Mouse (Mus musculus) embryonic facial prominence, embryonic 15.5 days (tissue): ENCODE data around the gene Cep70. TPM values are rescaled to one million over a fixed set of nuclear protein-coding genes. Genes with fewer than 3 reads are reported as not detected.

Experiments
- ATAC-seq: fragments of 200-750 bp; cut with Nextera tagmentation; 2 replicates; pipeline ENCODE4 v1.8.0; 2017; ENCODE audit warnings: low read depth, moderate TSS enrichment; ENCODE audit not compliant: insufficient number of reproducible peaks, low FRiP score, low TSS enrichment
- H3K27ac ChIP-seq: fragments of 300-500 bp; sonication (generic); replicated peaks from 2 replicates; pipeline ENCODE4 v1.5.1; 2015; ENCODE audit warnings: mild to moderate bottlenecking, inconsistent platforms
- H3K27me3 ChIP-seq: fragments of 300-500 bp; sonication (generic); 2 replicates; pipeline ENCODE4 v1.6.1; 2015; ENCODE audit warnings: inconsistent platforms
- H3K36me3 ChIP-seq: fragments of 300-500 bp; sonication (generic); 2 replicates; pipeline ENCODE4 v1.6.1; 2015; ENCODE audit warnings: mild to moderate bottlenecking, inconsistent platforms
- H3K4me1 ChIP-seq: fragments of 300-500 bp; sonication (generic); 2 replicates; pipeline ENCODE4 v1.6.1; 2015; ENCODE audit warnings: inconsistent platforms
- H3K4me2 ChIP-seq: fragments of 300-500 bp; sonication (generic); replicated peaks from 2 replicates; pipeline ENCODE4 v1.6.1; 2015; ENCODE audit warnings: mild to moderate bottlenecking, inconsistent platforms
- H3K4me3 ChIP-seq: fragments of 300-500 bp; sonication (generic); replicated peaks from 2 replicates; pipeline ENCODE4 v1.5.1; 2015; ENCODE audit warnings: mild to moderate bottlenecking, inconsistent platforms
- H3K9ac ChIP-seq: fragments of 300-500 bp; sonication (generic); 2 replicates; pipeline ENCODE4 v1.6.1; 2015; ENCODE audit warnings: inconsistent platforms
- H3K9me3 ChIP-seq: fragments of 300-500 bp; sonication (generic); replicated peaks from 2 replicates; pipeline ENCODE4 v1.6.1; 2016; ENCODE audit warnings: inconsistent platforms
- WGBS: fragments of 180-500 bp; shearing (Covaris S2); methylation state at CpG from one replicate; pipeline ENCODE4 v1.1.7; 2015; 5-methylcytosine and 5-hydroxymethylcytosine counted together
- polyA plus RNA-seq: library from polyadenylated mRNA; unstranded; fragments of >200 nt; fragmentation: Nextera tagmentation; extraction: Ambion mirVana; gene quantifications from 2 replicates; pipeline ENCODE4 v1.2.1, GENCODE M21; 2015

Cep70 gene
- polyA plus RNA-seq, 1 experiment from 2014 or later, result 29.4 TPM

DNA sequence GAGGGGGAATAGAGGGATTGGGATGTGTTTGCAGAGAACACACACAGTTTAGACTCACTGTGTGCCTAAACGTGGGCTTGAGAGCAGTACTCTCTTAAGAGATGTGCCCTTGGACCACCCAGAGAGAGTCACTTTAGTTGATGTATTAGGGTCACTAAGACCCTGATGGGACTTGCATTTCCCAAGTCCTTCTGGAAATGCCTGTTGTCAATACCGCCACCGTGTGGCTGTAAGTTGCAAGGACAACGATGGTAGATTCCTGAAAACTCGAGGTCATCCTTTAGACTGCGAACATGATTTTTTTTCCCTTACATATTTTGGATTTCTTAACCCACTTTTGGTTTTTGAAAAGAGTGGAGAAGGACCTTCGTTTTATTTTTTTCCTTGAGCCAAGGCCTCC lies 1.1 kb upstream of the Cep70 start:
- no peak overlapping the region for H3K4me3 ChIP-seq
- no peak overlapping the region for H3K9ac ChIP-seq
- H3K27me3 ChIP-seq, result no peaks in the 10 kb centered on the region
- no peak for ATAC-seq
- no peak overlapping the region; the same call in 1 of the 2 replicates for H3K4me2 ChIP-seq
- H3K9me3 ChIP-seq, result no peaks in the 10 kb centered on the region
- H3K27ac ChIP-seq, result no peak overlapping the region
- H3K36me3 ChIP-seq, result peaks cover 4% of the 10 kb centered on the region; the same call in 1 of the 2 replicates
- 2% methylated on average over 7 of the region's 7 CpGs for WGBS
- H3K4me1 ChIP-seq, result peaks cover 4% of the 10 kb centered on the region; the same call in 1 of the 2 replicates

DNA sequence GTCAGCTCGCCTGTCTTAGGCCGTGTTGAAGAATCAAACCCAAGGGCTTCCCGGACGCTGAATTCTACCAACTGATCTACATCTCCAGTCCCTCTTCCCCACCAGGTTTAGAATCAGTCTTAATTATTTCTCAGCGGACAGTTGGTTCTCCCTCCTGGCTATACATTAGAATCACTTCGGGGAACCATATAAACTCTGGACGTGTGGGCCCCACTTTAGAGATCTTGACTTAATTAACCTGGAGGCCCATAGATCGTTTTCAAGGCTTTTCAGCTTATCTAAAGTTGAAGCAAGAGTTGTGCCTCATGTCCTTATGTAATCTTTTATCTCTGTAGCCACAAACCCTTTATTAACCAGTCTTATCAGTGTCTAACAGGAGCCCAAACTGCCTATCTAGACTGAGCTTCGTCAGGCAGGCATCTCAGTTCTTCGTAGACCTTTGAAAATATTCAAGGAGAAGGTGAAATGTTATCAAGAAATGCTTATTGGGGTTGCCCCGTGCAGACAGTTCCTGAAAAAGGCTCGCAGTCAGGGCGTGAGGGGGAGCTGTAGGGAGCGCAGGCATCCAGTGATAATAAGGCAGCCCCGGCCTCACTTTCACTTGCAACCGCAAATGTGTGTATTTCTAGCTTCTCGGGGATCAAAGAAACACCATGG lies 506 bp upstream of the Cep70 start:
- WGBS, result 7% methylated on average over 17 of the region's 17 CpGs
- peak; percentile 69 for ATAC-seq
- peaks cover 4% of the 10 kb centered on the region; the same call in 1 of the 2 replicates for H3K4me1 ChIP-seq
- H3K27ac ChIP-seq, result no peak overlapping the region
- 0 out of 2 replicates have a peak overlapping the region, but pooled peaks have one; percentile 9 for H3K9ac ChIP-seq
- peak overlapping the region; percentile 59 for H3K4me2 ChIP-seq
- H3K27me3 ChIP-seq, result no peaks in the 10 kb centered on the region
- no peaks in the 10 kb centered on the region for H3K9me3 ChIP-seq
- peak overlapping the region; percentile 67 for H3K4me3 ChIP-seq
- peaks cover 6% of the 10 kb centered on the region; the same call in 1 of the 2 replicates for H3K36me3 ChIP-seq

DNA sequence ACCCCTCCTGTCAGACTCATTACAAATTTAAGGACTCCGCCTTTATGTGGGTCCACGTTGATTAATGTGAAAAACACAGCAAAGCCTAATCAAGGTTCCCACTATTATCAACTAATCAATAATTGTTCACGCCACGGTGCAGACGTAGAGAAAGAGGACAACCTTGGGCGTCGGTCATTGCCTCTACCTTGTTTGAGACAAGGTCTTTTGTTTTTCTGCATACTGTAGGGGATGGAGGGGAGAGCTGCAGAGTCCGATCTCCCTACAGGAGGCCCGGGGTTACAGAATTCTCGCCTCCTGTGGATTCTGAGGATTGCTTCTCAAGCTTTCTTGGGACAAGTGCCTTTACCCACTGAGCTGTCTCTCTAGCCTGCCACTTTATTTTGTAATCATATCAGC lies 727 bp downstream of the Cep70 start:
- H3K4me1 ChIP-seq, result peaks cover 4% of the 10 kb centered on the region; the same call in 1 of the 2 replicates
- WGBS, result 3% methylated on average over 10 of the region's 10 CpGs
- H3K4me3 ChIP-seq, result peak overlapping the region; percentile 67
- no peaks in the 10 kb centered on the region for H3K9me3 ChIP-seq
- no peak for ATAC-seq
- peak overlapping the region; percentile 59 for H3K4me2 ChIP-seq
- no peaks in the 10 kb centered on the region for H3K27me3 ChIP-seq
- peaks cover 6% of the 10 kb centered on the region; the same call in 1 of the 2 replicates for H3K36me3 ChIP-seq
- peak overlapping the region; percentile 5; the same call in 1 of the 2 replicates for H3K27ac ChIP-seq
- H3K9ac ChIP-seq, result peak overlapping the region; percentile 58

DNA sequence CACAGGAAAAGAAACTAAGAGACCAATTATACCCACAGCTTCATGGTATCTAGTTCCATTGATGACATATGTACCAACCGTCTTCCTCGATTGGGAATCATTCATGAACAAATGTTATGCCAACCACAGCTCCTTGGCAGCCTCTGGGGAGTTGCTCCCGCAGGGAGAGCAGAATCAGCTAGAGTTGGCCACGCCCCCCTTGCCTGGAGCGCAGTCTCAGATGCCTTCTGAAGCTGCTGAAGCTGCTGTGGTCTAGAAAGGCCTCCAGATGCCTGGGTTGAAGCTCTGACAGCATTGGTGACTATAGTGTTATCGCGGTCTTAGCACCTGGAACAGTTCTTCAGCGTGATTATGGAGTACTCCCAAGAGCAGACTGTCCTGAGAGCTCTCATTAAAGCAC lies 5.1 kb downstream of the Cep70 start:
- Histone ChIP-seq H3K4me2 (no peak overlapping the region), H3K36me3 (peaks cover 6% of the 10 kb centered on the region; the same call in 1 of the 2 replicates), H3K27ac (no peak overlapping the region), H3K9ac (no peak overlapping the region), H3K4me3 (no peak overlapping the region), H3K9me3 (no peaks in the 10 kb centered on the region), H3K4me1 (no peaks in the 10 kb centered on the region; the same call in 1 of the 2 replicates), H3K27me3 (no peaks in the 10 kb centered on the region)
- no peak for ATAC-seq
- 54% methylated on average over 8 of the region's 8 CpGs for WGBS

DNA sequence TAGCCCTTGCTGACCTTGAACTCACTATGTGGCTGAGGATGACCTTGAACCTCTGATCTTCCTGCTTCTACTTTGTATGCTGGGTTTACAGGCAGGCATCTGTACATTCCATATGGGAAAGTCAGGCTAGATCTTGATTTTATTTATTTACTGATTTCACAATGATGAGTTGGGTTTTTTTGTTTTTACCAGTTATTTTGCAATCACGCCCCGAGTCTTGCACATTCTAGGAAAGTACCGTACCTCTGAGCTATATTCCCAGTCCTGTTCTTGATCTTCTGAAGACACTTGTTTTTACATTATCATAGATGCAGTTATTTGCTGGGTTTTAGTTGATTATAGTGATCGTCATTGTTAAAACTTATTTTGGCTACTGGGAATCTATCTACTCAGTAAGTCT lies 5.7 kb downstream of the Cep70 start:
- Histone ChIP-seq H3K4me2 (no peak overlapping the region), H3K4me3 (no peak overlapping the region), H3K9ac (no peak overlapping the region), H3K9me3 (no peaks in the 10 kb centered on the region), H3K27ac (no peak overlapping the region), H3K27me3 (no peaks in the 10 kb centered on the region), H3K36me3 (peaks cover 9% of the 10 kb centered on the region; the same call in 1 of the 2 replicates), H3K4me1 (no peaks in the 10 kb centered on the region; the same call in 1 of the 2 replicates)
- 92% methylated on average over 4 of the region's 4 CpGs for WGBS
- ATAC-seq, result no peak

DNA sequence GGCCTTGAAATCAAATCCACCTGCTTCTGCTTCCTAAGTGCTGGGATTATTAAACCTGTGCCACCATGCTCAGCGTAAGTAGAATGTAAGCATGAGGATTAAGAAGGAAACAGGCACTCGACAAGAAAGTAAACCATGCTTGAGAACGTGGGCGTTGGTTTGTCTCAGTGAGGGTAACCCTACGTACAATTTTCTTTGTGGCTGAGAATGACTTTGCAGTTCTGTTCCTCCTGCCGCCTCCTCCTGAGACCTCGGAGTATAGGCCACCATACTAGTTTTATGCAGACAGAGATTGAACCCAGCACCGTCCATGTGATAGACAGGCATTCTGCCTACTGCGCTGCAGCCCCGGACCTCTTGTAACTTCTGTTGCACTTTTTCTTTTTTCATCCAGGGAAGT lies 10.7 kb downstream of the Cep70 start:
- peaks cover 21% of the 10 kb centered on the region for H3K36me3 ChIP-seq
- H3K9ac ChIP-seq, result no peak overlapping the region
- no peaks in the 10 kb centered on the region for H3K27me3 ChIP-seq
- H3K4me2 ChIP-seq, result no peak overlapping the region
- H3K4me1 ChIP-seq, result no peaks in the 10 kb centered on the region
- no peak overlapping the region for H3K4me3 ChIP-seq
- ATAC-seq, result no peak
- WGBS, result 86% methylated on average over 10 of the region's 10 CpGs
- no peaks in the 10 kb centered on the region for H3K9me3 ChIP-seq
- H3K27ac ChIP-seq, result no peak overlapping the region

DNA sequence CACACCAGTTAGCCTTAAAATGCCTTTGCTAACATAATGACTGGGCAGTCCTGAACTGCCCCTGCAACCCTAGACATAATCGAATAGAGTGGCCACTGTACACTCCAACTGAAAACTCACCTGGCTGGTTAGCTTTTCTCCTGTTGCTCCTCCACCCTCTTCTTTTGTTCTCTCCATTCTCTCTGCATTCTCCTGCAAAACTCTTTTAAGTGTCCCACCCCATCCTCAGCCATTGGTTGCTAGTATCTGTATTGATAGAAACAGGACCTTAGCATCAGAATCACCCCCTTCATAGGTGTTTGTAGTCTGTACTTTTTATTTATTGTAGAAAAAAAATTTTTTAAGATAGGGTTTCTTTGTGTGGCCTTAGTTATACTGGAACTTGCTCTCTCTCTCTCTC lies 13.0 kb downstream of the Cep70 start:
- Histone ChIP-seq H3K27ac (no peak overlapping the region), H3K36me3 (peaks cover 21% of the 10 kb centered on the region), H3K4me2 (no peak overlapping the region), H3K4me3 (no peak overlapping the region), H3K4me1 (no peaks in the 10 kb centered on the region), H3K9me3 (no peaks in the 10 kb centered on the region), H3K27me3 (no peaks in the 10 kb centered on the region), H3K9ac (no peak overlapping the region)
- WGBS, result 97% methylated on average over 1 of the region's 1 CpGs
- ATAC-seq, result no peak

DNA sequence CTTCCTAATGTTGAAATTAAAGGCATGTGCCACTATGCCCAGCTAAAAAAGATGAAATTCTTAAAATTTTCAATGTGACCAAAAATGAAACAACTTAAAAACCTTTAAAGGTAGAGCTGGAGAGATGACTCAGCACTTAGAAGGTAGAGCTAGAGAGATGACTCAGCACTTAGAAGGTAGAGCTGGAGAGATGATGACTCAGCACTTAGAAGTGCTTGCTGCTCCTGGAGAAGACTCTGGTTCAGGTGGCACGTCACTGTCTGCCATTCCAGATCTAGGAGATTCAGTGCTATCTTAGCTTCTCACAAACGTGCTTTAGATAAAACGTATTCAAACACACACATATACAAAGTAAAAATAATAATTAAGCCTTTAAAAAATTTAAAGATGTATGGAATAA lies 13.7 kb downstream of the Cep70 start:
- Histone ChIP-seq H3K4me2 (no peak overlapping the region), H3K4me3 (no peak overlapping the region), H3K27ac (no peak overlapping the region), H3K9ac (no peak overlapping the region), H3K27me3 (no peaks in the 10 kb centered on the region), H3K36me3 (peaks cover 21% of the 10 kb centered on the region), H3K9me3 (no peaks in the 10 kb centered on the region), H3K4me1 (no peaks in the 10 kb centered on the region)
- no peak for ATAC-seq
- 84% methylated on average over 3 of the region's 3 CpGs for WGBS

DNA sequence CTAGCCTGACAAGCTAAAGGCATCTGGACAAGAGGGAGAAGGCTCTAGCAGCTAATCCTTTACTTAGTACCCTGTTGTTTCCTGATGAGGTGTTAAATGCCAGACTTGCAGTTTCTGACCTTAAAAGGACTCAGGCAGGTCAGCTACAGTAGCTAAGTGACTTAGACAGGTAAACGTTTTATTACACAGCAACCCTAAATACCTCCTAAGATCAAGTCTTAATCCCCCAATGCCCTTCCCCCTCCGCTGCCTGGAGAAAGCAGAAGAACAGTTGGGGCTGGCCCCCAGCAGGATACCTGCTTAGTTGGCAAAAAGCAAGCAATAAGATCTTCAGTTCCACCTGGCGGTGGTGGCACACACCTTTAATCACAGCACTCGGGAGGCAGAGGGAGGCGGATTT lies 15.7 kb downstream of the Cep70 start:
- Histone ChIP-seq H3K9me3 (no peaks in the 10 kb centered on the region), H3K4me3 (no peak overlapping the region), H3K27me3 (no peaks in the 10 kb centered on the region), H3K4me1 (no peaks in the 10 kb centered on the region), H3K36me3 (peaks cover 21% of the 10 kb centered on the region), H3K4me2 (no peak overlapping the region), H3K27ac (no peak overlapping the region), H3K9ac (no peak overlapping the region)
- WGBS, result 73% methylated on average over 5 of the region's 5 CpGs
- no peak for ATAC-seq

DNA sequence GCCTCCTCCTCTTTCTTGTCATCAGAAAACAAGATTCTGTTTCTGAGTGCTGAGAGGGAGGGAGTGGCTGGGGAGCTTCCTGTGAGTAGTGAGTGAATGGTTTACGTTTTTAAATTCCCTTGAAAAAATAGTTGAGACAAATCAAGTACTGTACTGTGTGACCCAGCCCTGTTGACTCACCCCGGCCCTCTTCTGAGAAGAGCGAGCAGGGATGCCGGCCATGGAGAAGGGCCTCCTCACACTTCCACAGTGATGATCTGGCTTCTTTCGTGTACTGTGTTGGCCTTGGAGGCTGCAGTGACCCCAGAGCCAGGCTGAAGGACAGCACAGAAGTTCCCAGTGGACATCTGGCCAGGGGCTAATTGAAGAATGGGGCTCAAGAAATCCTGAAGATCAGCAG lies 61.1 kb downstream of the Cep70 start:
- Histone ChIP-seq H3K36me3 (peaks cover 5% of the 10 kb centered on the region; the same call in 1 of the 2 replicates), H3K4me1 (no peaks in the 10 kb centered on the region)
- WGBS, result 79% methylated on average over 5 of the region's 5 CpGs

DNA sequence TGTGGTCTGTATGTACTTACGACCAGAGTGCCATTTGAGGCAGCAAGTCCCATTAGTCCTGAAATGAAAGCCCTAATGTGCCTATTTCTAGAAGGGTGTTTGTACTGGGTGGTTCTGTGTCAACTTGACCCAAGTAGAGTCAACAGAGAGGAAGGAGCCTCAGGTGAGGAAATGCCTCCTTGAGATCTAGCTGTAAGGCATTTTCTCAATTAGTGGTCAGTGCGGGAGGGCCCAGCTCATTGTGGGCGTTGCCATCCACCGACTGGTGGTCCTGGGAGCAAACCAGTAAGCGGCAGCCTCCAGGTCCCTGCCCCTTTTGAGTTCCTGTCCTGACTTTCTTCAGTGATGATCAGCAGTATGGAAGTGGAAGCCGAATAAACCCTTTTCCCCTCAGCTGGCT lies 63.1 kb downstream of the Cep70 start:
- Histone ChIP-seq H3K36me3 (peaks cover 5% of the 10 kb centered on the region; the same call in 1 of the 2 replicates), H3K9ac (no peak overlapping the region), H3K27me3 (no peaks in the 10 kb centered on the region), H3K4me3 (no peak overlapping the region), H3K27ac (no peak overlapping the region), H3K4me2 (no peak overlapping the region), H3K4me1 (no peaks in the 10 kb centered on the region), H3K9me3 (no peaks in the 10 kb centered on the region)
- 82% methylated on average over 6 of the region's 6 CpGs for WGBS
- no peak for ATAC-seq

More for the DNA sequence above, 61.1 kb downstream of the Cep70 start:
- no peak overlapping the region for H3K27ac ChIP-seq
- no peak overlapping the region for H3K4me3 ChIP-seq
- no peak for ATAC-seq
- H3K27me3 ChIP-seq, result no peaks in the 10 kb centered on the region
- no peak overlapping the region for H3K4me2 ChIP-seq
- no peak overlapping the region for H3K9ac ChIP-seq
- H3K9me3 ChIP-seq, result no peaks in the 10 kb centered on the region
